Mouse (Mus musculus) liver, embryonic 12.5 days (tissue): ENCODE data around the gene Vamp2. TPM values are rescaled to one million over a fixed set of nuclear protein-coding genes. Genes with fewer than 3 reads are reported as not detected.

ENCODE experiments used
- ATAC-seq: fragments of 200-750 bp; cut with Nextera tagmentation; 2 replicates; pipeline ENCODE4 v1.8.0; 2017; ENCODE audit warnings: moderate number of reproducible peaks, mild to moderate bottlenecking, moderate library complexity
- H3K27ac ChIP-seq: fragments of 300-500 bp; sonication (generic); 2 replicates; pipeline ENCODE4 v1.5.1; 2016; ENCODE audit warnings: mild to moderate bottlenecking
- H3K27me3 ChIP-seq: fragments of 300-500 bp; sonication (generic); replicated peaks from 2 replicates; pipeline ENCODE4 v1.6.1; 2016; ENCODE audit warnings: mild to moderate bottlenecking, moderate library complexity
- H3K36me3 ChIP-seq: fragments of 300-500 bp; sonication (generic); 2 replicates; pipeline ENCODE4 v1.6.1; 2016; ENCODE audit warnings: mild to moderate bottlenecking, moderate library complexity
- H3K4me1 ChIP-seq: fragments of 300-500 bp; sonication (generic); 2 replicates; pipeline ENCODE4 v1.6.1; 2016
- H3K4me2 ChIP-seq: fragments of 300-500 bp; sonication (generic); 2 replicates; pipeline ENCODE4 v1.6.1; 2016; ENCODE audit warnings: mild to moderate bottlenecking, moderate library complexity
- H3K4me3 ChIP-seq: fragments of 300-500 bp; sonication (generic); 2 replicates; pipeline ENCODE4 v1.5.1; 2016; ENCODE audit warnings: mild to moderate bottlenecking, moderate library complexity
- H3K9ac ChIP-seq: fragments of 300-500 bp; sonication (generic); 2 replicates; pipeline ENCODE4 v1.6.1; 2016; ENCODE audit warnings: mild to moderate bottlenecking, moderate library complexity
- H3K9me3 ChIP-seq: fragments of 300-500 bp; sonication (generic); replicated peaks from 2 replicates; pipeline ENCODE4 v1.6.1; 2016; ENCODE audit warnings: mild to moderate bottlenecking, moderate library complexity
- WGBS: fragments of 180-500 bp; shearing (Covaris S2); methylation state at CpG from one replicate; pipeline ENCODE4 v1.1.7; 2016; ENCODE audit not compliant: insufficient replicate concordance; 5-methylcytosine and 5-hydroxymethylcytosine counted together
- polyA plus RNA-seq: library from polyadenylated mRNA; unstranded; fragments of >200 nt; fragmentation: Nextera tagmentation; extraction: Ambion mirVana; gene quantifications from 2 replicates; pipeline ENCODE4 v1.2.1, GENCODE M21; 2016

Gene Vamp2
- polyA plus RNA-seq, 1 experiment from 2014 or later = 26.3 TPM

- Histone ChIP-seq H3K9ac (peak overlapping the region; percentile 74), H3K27ac (peak overlapping the region; percentile 76), H3K27me3 (peaks cover 57% of the 10 kb centered on the region), H3K36me3 (no peaks in the 10 kb centered on the region), H3K4me2 (peak overlapping the region; percentile 99), H3K9me3 (no peaks in the 10 kb centered on the region), H3K4me3 (peak overlapping the region; percentile 75), H3K4me1 (peaks cover 64% of the 10 kb centered on the region)
- ATAC-seq = peak; percentile 28; the same call in 1 of the 2 replicates
- under 1% methylated on average over 29 of the region's 29 CpGs for WGBS
Observed at GRCm38 (mm10) chr11:69123056-69123692, 34.9 kb downstream of the Vamp2 start.

GRCm38 (mm10) chr11:69123693-69124497 is 35.6 kb downstream of the Vamp2 start:
- H3K4me2 ChIP-seq = peak overlapping the region; percentile 99
- ATAC-seq = peak; percentile 78
- H3K4me3 ChIP-seq = peak overlapping the region; percentile 75
- H3K36me3 ChIP-seq = no peaks in the 10 kb centered on the region
- H3K27ac ChIP-seq = peak overlapping the region; percentile 76
- no peaks in the 10 kb centered on the region for H3K9me3 ChIP-seq
- H3K27me3 ChIP-seq = peaks cover 63% of the 10 kb centered on the region
- H3K4me1 ChIP-seq = peaks cover 63% of the 10 kb centered on the region
- WGBS = under 1% methylated on average over 31 of the region's 31 CpGs
- peak overlapping the region; percentile 74 for H3K9ac ChIP-seq

GRCm38 (mm10) chr11:69124498-69124847 is 36.2 kb downstream of the Vamp2 start:
- H3K4me1 ChIP-seq = peaks cover 57% of the 10 kb centered on the region
- peak overlapping the region; percentile 99 for H3K4me2 ChIP-seq
- no peak overlapping the region for H3K27ac ChIP-seq
- peak overlapping the region; percentile 75 for H3K4me3 ChIP-seq
- peaks cover 62% of the 10 kb centered on the region for H3K27me3 ChIP-seq
- no peak overlapping the region for H3K9ac ChIP-seq
- peak; percentile 58 for ATAC-seq
- WGBS = 0% methylated on average over 3 of the region's 3 CpGs
- no peaks in the 10 kb centered on the region for H3K36me3 ChIP-seq
- no peaks in the 10 kb centered on the region for H3K9me3 ChIP-seq

GRCm38 (mm10) chr11:69125041-69125851 is 37.0 kb downstream of the Vamp2 start:
- peak overlapping the region; percentile 90 for H3K4me2 ChIP-seq
- no peaks in the 10 kb centered on the region for H3K36me3 ChIP-seq
- H3K9me3 ChIP-seq = no peaks in the 10 kb centered on the region
- ATAC-seq = peak; percentile 49
- H3K27ac ChIP-seq = peak overlapping the region; percentile 52; the same call in 1 of the 2 replicates
- peak overlapping the region; percentile 63 for H3K9ac ChIP-seq
- H3K4me1 ChIP-seq = peaks cover 49% of the 10 kb centered on the region
- peaks cover 61% of the 10 kb centered on the region for H3K27me3 ChIP-seq
- WGBS = under 1% methylated on average over 24 of the region's 24 CpGs
- peak overlapping the region; percentile 64 for H3K4me3 ChIP-seq

- peaks cover 57% of the 10 kb centered on the region for H3K27me3 ChIP-seq
- peak within 1 kb of the TSS; percentile 64 for H3K4me3 ChIP-seq
- 7% methylated on average over 3 of the region's 3 CpGs for WGBS
- H3K27ac ChIP-seq = peak within 1 kb of the TSS; percentile 52; the same call in 1 of the 2 replicates
- no peaks in the 10 kb centered on the region for H3K36me3 ChIP-seq
- H3K9ac ChIP-seq = peak within 1 kb of the TSS; percentile 63
- H3K4me2 ChIP-seq = peak within 1 kb of the TSS; percentile 90
- no peaks in the 10 kb centered on the region for H3K9me3 ChIP-seq
- no peak for ATAC-seq
- H3K4me1 ChIP-seq = peaks cover 45% of the 10 kb centered on the region
Observed at GRCm38 (mm10) chr11:69125852-69125918, 37.4 kb downstream of the Vamp2 start, which contains the start of gene Aloxe3. Gene Aloxe3, plus strand, starts transcription at chr11:69125896.

GRCm38 (mm10) chr11:69125919-69126705 is 37.8 kb downstream of the Vamp2 start:
- peak overlapping the region; percentile 90 for H3K4me2 ChIP-seq
- H3K27ac ChIP-seq = no peak overlapping the region
- H3K4me3 ChIP-seq = peak overlapping the region; percentile 64
- H3K9ac ChIP-seq = peak overlapping the region; percentile 63
- H3K4me1 ChIP-seq = peaks cover 40% of the 10 kb centered on the region
- peaks cover 53% of the 10 kb centered on the region for H3K27me3 ChIP-seq
- ATAC-seq = no peak
- H3K9me3 ChIP-seq = no peaks in the 10 kb centered on the region
- H3K36me3 ChIP-seq = no peaks in the 10 kb centered on the region
- 16% methylated on average over 20 of the region's 20 CpGs for WGBS

- Histone ChIP-seq H3K9me3 (no peaks in the 10 kb centered on the region), H3K4me3 (peak overlapping the region; percentile 64; the same call in 1 of the 2 replicates), H3K36me3 (no peaks in the 10 kb centered on the region), H3K4me1 (peaks cover 35% of the 10 kb centered on the region), H3K9ac (no peak overlapping the region), H3K27me3 (peaks cover 50% of the 10 kb centered on the region), H3K4me2 (peak overlapping the region; percentile 90), H3K27ac (no peak overlapping the region)
- 56% methylated on average over 2 of the region's 2 CpGs for WGBS
- no peak for ATAC-seq
Observed at GRCm38 (mm10) chr11:69126706-69127095, 38.4 kb downstream of the Vamp2 start.

GRCm38 (mm10) chr11:69128426-69129122 is 40.3 kb downstream of the Vamp2 start:
- 36% methylated on average over 8 of the region's 8 CpGs for WGBS
- H3K27me3 ChIP-seq = peaks cover 53% of the 10 kb centered on the region
- no peak overlapping the region for H3K4me3 ChIP-seq
- no peaks in the 10 kb centered on the region for H3K9me3 ChIP-seq
- no peaks in the 10 kb centered on the region for H3K36me3 ChIP-seq
- H3K4me2 ChIP-seq = no peak overlapping the region
- no peak overlapping the region for H3K9ac ChIP-seq
- no peak overlapping the region for H3K27ac ChIP-seq
- no peak for ATAC-seq
- H3K4me1 ChIP-seq = peaks cover 21% of the 10 kb centered on the region

- Histone ChIP-seq H3K36me3 (no peaks in the 10 kb centered on the region), H3K27ac (no peak overlapping the region), H3K4me2 (peak overlapping the region; percentile 67), H3K27me3 (peaks cover 39% of the 10 kb centered on the region), H3K4me3 (peak overlapping the region; percentile 45), H3K9me3 (no peaks in the 10 kb centered on the region), H3K9ac (no peak overlapping the region), H3K4me1 (peaks cover 14% of the 10 kb centered on the region)
- 31% methylated on average over 5 of the region's 5 CpGs for WGBS
- ATAC-seq = no peak
Observed at GRCm38 (mm10) chr11:69133566-69133922, 45.3 kb downstream of the Vamp2 start.

GRCm38 (mm10) chr11:69133923-69134621 is 45.8 kb downstream of the Vamp2 start:
- H3K9ac ChIP-seq = peak overlapping the region; percentile 45; the same call in 1 of the 2 replicates
- peaks cover 14% of the 10 kb centered on the region for H3K4me1 ChIP-seq
- no peaks in the 10 kb centered on the region for H3K36me3 ChIP-seq
- no peak overlapping the region for H3K27ac ChIP-seq
- ATAC-seq = peak; percentile 42
- peaks cover 38% of the 10 kb centered on the region for H3K27me3 ChIP-seq
- peak overlapping the region; percentile 67 for H3K4me2 ChIP-seq
- 6% methylated on average over 34 of the region's 34 CpGs for WGBS
- peak overlapping the region; percentile 45 for H3K4me3 ChIP-seq
- no peaks in the 10 kb centered on the region for H3K9me3 ChIP-seq

GRCm38 (mm10) chr11:69134622-69134968 is 46.3 kb downstream of the Vamp2 start:
- peak; percentile 41; the same call in 1 of the 2 replicates for ATAC-seq
- H3K4me3 ChIP-seq = peak overlapping the region; percentile 45
- H3K4me2 ChIP-seq = peak overlapping the region; percentile 67
- no peak overlapping the region for H3K9ac ChIP-seq
- peaks cover 38% of the 10 kb centered on the region for H3K27me3 ChIP-seq
- no peak overlapping the region for H3K27ac ChIP-seq
- H3K4me1 ChIP-seq = peaks cover 14% of the 10 kb centered on the region
- no peaks in the 10 kb centered on the region for H3K9me3 ChIP-seq
- 37% methylated on average over 8 of the region's 8 CpGs for WGBS
- H3K36me3 ChIP-seq = no peaks in the 10 kb centered on the region
